Mouse (Mus musculus): ENCODE data around the gene Pfkfb2. TPM values are rescaled to one million over a fixed set of nuclear protein-coding genes. Genes with fewer than 3 reads are reported as not detected.

Gene Pfkfb2
- total RNA-seq, 2 experiments from 2014 or later = 10.0 to 10.7 TPM

- intact Hi-C loops (cut with DNase I; ENCODE audit: low total_unique reads) = no loop called here
- no peak for DNase-seq
These were observed 11.2 kb upstream of the Pfkfb2 start for GRCm38 (mm10) chr1:130740227-130740648.

GRCm38 (mm10) chr1:130739636-130740035 is 10.6 kb upstream of the Pfkfb2 start:
- no peak for DNase-seq
- intact Hi-C loops (cut with DNase I; ENCODE audit: low total_unique reads) = no loop called here

DNA sequence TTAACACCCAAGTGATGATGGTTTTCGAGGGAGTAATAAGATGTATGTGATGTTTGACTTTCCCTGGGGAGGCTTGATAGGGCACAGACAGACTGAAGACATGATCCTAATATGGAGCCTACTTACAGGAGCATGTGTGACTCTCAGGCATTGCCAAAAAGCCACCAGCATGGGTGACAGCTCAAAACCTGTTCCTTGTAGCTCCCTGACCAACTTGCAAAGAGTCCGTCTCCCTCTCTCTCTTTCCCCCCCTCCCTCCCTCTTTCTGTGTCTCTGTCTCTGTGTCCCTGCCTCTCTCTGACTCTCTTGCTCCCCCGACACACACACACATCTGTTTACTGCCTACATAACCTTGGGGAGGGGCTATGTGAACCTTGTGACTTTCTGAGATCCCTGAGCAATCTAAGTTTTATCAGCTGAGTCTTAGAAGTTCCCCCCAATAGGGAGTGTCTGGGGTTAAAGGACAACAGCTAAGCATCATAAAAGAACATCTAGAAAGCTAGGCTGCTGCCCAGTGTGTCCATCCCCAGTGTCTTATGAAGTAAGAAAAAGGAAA is 9.6 kb upstream of the Pfkfb2 start:
- intact Hi-C loops (cut with DNase I; ENCODE audit: low total_unique reads) = no loop called here
- no peak for DNase-seq

GRCm38 (mm10) chr1:130737916-130738315 is 8.9 kb upstream of the Pfkfb2 start:
- intact Hi-C loops (cut with DNase I; ENCODE audit: low total_unique reads) = no loop called here
- DNase-seq = no peak

DNA sequence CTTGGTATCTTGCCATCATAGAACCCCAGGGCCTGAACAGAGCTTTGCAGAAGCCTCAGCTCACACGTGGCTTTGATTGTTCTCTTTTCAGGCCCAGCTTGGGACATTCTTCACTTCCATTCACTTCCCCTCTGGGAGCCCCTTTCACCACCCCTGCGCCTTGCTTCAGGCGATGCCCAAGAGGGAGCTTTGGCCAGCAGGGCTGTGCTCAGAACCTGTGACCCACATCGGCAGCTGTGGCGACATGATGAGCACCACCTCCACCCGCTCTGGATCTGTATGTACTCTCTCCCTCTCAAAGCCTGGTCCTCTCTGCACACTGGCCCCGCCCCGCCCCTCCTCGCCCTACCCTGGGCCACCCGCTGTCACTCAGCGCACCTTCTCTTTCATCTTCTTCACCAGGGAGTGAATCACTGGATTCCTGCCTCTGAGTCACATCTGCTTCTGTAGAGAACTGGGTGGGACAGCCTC is 8.4 kb upstream of the Pfkfb2 start:
- no peak for DNase-seq
- intact Hi-C loops (cut with DNase I; ENCODE audit: low total_unique reads) = no loop called here

DNA sequence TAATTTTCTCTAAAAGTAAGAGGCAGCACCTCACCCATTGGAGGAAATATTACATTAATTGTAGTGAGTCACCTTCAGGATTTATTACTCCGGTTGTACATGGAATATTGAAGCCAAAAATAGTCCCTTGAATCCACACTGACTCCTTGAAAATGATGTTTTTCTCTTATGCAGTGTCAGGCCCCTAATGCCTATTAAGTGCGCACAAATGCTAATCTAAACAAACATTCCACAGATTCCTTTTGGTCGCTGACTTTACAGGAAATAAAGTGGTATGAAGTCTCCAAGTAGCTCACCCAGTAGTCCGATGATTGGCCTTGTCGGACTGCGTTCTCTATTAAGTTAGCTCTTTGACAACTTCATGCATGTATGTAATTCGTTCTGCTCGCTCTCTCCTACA is 5.8 kb upstream of the Pfkfb2 start:
- no peak for DNase-seq

GRCm38 (mm10) chr1:130734452-130734851 is 5.4 kb upstream of the Pfkfb2 start:
- no peak for DNase-seq
- intact Hi-C loops (cut with DNase I; ENCODE audit: low total_unique reads) = no loop called here

More for the DNA sequence above, 5.8 kb upstream of the Pfkfb2 start:
- intact Hi-C loops (cut with DNase I; ENCODE audit: low total_unique reads) = no loop called here

DNA sequence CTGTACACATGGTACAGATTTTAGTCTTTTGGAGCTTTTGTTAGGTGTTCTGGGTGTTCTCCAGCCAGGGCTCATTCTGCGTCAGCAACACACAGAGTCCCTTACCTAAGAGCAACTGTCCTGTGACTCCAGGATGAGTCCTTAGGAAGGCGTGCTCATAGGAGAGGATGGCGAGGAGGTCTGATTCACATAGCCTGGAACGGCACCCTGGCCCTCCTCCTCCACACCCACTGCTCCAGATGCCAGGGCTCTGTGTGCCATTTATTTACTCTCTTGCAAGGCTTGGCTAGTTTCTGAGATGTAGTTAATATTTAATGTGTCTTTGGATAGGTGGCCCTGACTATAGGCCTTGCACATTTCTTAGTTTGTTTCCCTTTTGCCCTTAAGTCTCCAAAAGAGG is 4.6 kb upstream of the Pfkfb2 start:
- intact Hi-C loops (cut with DNase I; ENCODE audit: low total_unique reads) = no loop called here
- DNase-seq = no peak

DNA sequence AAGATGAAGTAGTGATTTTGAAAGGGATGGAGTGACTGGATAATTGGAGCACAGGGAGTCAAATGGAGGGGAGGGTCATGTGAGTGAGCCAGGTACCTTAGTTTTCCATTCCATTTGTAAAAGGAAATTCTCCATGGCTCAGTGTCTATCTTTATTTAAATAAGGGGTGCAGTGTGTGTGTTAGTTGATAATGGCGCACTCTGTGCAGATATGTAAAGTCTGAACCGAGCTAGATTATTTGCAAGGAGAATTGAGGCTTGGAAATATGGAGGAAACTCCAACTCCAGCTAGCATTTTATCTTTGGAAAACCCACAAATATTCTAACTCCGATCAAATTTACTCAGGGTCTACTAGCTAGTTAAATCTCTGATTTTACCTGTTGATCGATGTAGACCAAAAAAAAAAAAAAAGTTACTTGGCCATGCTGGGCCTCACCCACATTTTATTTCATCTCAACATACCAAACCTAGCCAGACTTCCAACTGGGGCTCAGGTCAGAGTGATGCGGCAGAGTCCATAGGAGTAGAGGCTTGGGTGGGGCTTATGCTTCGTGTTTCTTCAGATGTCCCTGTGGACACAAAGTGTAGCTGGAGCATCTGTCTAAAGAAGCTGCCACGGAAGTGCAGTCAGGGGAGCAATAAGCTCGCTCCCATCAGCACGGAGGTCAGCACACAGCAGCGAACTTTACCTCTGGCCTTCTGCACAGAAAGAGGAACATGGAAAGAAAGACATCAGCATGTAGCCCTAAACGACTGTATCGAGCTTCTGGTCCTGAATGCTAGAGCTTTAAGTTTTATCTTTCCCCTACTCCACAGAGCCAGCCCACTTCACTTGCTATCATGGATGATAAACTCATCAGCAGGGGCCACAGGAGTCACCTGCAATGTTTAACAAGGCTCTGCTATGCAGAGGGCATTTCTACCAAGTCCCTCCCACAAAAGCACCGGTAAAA is 3.9 kb upstream of the Pfkfb2 start:
- no peak for DNase-seq
- intact Hi-C loops (cut with DNase I; ENCODE audit: low total_unique reads) = no loop called here

DNA sequence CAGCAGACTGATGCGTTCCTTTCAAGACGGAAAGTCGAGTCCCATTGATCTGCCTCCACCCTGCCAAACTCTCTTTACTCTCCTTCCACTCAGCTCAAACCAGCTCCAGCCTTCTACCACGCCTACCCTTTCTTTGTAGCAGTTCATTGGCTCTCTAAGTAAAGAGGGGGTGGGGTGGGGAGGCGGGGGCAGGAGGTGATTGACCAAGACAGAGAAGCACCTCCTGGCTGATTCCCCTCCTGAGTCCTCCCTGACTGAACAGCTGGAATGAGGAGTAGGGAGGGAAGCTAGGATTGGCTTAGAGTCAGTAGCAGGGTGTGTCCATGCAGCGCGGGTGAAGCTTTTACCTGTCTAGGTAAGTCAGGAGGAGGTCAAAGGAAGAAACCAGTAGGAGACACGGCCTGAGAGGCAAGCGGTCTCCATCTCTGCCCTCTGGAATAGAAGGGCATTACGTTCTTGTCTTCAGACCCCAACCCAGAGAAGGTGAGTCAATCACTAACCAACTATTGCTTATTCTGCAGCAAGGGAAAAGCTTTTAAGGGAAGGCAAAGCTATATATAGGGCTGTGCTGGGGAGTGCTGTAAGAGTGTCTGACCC is 2.8 kb upstream of the Pfkfb2 start, which contains the start of gene AA986860:
Gene AA986860 (plus strand): TSS at position 236 of the 597 bp plus-strand sequence.
- intact Hi-C loops (cut with DNase I; ENCODE audit: low total_unique reads) = no loop called here
- DNase-seq = no peak

GRCm38 (mm10) chr1:130728708-130729107 is 345 bp downstream of the Pfkfb2 start:
- no peak for DNase-seq
- intact Hi-C loops (cut with DNase I; ENCODE audit: low total_unique reads) = no loop called here

DNA sequence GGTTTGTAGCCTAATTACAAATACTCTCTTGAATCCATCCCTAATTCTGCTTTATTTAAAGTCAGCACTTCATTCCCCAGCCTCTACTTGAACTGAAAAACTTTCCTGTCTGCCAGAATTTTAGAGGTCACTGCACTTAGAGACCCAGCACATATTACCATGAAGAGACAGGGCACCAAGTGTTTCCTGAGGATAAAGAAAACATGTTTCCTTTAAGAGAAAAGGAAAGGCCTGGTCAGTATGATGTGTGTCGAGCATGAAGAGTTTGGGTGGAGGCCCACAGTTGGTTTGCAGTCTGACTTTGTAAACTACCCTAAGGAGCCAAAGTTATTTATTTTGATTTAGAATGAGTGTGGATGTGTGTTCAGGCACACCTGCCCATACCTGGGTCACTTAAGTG is 983 bp downstream of the Pfkfb2 start:
- intact Hi-C loops (cut with DNase I; ENCODE audit: low total_unique reads) = no loop called here
- DNase-seq = no peak

DNA sequence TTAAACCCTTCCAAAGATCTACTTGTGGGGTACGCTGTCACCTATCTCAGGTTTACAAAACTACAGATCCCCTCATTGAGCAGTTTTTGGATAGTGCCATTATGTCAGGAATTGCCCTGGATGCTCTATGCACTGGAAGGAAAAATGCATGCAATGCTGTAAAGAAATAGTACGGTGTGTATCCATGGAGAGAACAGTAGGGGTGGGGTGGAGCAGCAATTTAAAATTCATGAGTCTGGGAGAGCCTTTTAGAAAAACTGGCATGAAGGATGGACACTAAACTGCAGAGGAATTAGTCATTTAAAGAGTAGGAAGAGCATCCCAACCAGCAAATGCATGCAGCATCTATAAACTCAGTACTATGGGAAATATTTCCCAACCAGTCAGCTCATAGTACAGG is 2.7 kb downstream of the Pfkfb2 start:
- DNase-seq = no peak
- intact Hi-C loops (cut with DNase I; ENCODE audit: low total_unique reads) = no loop called here

GRCm38 (mm10) chr1:130724206-130724605 is 4.8 kb downstream of the Pfkfb2 start:
- DNase-seq = no peak
- intact Hi-C loops (cut with DNase I; ENCODE audit: low total_unique reads) = no loop called here

- DNase-seq = peak; percentile 93
- intact Hi-C loops (cut with DNase I; ENCODE audit: low total_unique reads) = no loop called here
These were observed 11.7 kb downstream of the Pfkfb2 start, which contains the start of gene Yod1 for GRCm38 (mm10) chr1:130717291-130717871. Yod1 (plus strand) TSS chr1:130717327.

- intact Hi-C loops (cut with DNase I; ENCODE audit: low total_unique reads) = no loop called here
These were observed 12.4 kb downstream of the Pfkfb2 start for GRCm38 (mm10) chr1:130716513-130717290.

DNA sequence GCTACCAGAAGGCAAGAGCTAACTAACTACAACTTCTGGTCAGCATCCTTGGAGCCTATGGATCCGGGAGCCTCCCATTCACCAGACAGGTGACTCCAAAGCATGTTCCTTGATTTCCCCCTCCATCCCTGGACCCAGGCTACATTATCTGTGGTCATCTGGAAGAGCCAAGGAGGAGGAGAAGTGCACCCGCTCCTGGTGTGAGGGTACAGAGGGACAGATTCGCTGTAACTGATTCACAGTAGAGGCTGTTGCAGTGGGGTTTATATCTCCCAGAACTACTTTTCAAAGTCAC is 12.9 kb downstream of the Pfkfb2 start:
- intact Hi-C loops (cut with DNase I; ENCODE audit: low total_unique reads) = no loop called here
- DNase-seq = no peak

More at GRCm38 (mm10) chr1:130716513-130717290, 12.4 kb downstream of the Pfkfb2 start:
- DNase-seq = peak; percentile 42

- intact Hi-C loops (cut with DNase I; ENCODE audit: low total_unique reads) = no loop called here
- DNase-seq = peak; percentile 85
These were observed 13.4 kb downstream of the Pfkfb2 start, which contains the start of gene Gm29427 for GRCm38 (mm10) chr1:130715561-130716217. Gm29427 (minus strand) TSS chr1:130715799.

DNA sequence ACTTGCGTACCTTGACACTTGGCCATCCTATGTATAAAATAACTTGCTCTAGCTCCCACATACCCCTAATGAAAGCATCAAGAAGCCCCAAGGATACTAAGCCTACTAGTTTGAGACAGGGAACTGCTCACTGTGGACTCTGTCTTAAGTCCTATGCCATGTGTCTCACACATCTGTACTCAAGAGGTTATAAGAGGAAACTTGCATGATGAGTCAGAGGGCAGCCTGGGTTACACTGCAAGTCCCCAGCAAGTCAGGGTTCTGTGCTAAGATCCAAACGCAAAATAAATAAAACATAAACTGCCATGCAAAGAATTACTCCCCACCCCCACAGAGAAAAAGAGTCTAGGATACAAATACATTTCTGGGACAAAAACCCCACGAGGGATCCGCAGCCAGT is 15.0 kb downstream of the Pfkfb2 start:
- DNase-seq = no peak
- intact Hi-C loops (cut with DNase I; ENCODE audit: low total_unique reads) = no loop called here
